Mouse (Mus musculus): ENCODE data around the gene Mb. TPM values are rescaled to one million over a fixed set of nuclear protein-coding genes. Genes with fewer than 3 reads are reported as not detected.

Mb gene
- total and polyA plus RNA-seq, 2 experiments, result 7.1 TPM; not detected in 1

DNA sequence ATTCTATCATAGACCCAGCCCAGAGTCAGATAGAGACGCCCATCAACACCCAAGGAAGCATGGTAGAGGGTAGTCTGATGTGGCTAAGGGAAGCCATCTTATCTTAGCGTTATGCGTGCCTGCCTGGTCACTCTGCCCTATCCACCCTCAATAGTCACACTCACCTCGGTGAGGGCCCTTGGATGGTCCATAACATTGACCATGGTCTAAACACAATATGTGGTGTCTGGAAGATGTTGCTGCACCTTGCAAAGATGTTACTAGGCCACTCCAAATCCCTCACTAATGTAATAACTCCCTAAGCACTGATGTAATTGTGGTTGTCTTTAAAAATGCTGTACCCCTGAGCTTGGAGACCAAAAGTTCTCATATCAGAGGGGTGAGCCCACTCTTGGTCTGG, 77.8 kb downstream of the Mb start:
- H3K79me2 ChIP-seq (ENCODE audit: control insufficient read depth, insufficient read depth, low read length), result no peaks in the 10 kb centered on the region
- H3K27me3 ChIP-seq (ENCODE audit: control insufficient read depth, insufficient read depth, low read length), result no peaks in the 10 kb centered on the region
- WGBS, result 94% methylated on average over 4 of the region's 4 CpGs
- H3K27ac ChIP-seq (replicated peaks; ENCODE audit: insufficient read depth, low read depth, low read length), result no peak overlapping the region
- H3K36me3 ChIP-seq (ENCODE audit: control insufficient read depth, insufficient read depth, low read length), result no peaks in the 10 kb centered on the region
- DNase-seq (ENCODE audit: extremely low read depth, low read depth, low spot score), result no peak
- H3K4me1 ChIP-seq (ENCODE audit: control insufficient read depth, insufficient read depth, low read length), result no peaks in the 10 kb centered on the region
- H3K4me3 ChIP-seq (ENCODE audit: insufficient read depth, low read depth, low read length), result no peak overlapping the region
- no peak for TF ChIP-seq POLR2A (IDR thresholded peaks at IDR 0.05; ENCODE audit: extremely low read depth, insufficient read depth, low read length)
- no peak for TF ChIP-seq CTCF (IDR thresholded peaks at IDR 0.05; ENCODE audit: low read depth, low read length)
- no peak overlapping the region for H3K9ac ChIP-seq (ENCODE audit: low read depth, low read length)

Other genes with a start within 250 kb of the Mb start
- gene Zfp251, start 179.2 kb downstream of the Mb start, total RNA-seq (2014; rRNA removed), result 2.0 and 2.4 TPM in 2 replicates
- gene Zfp251, start 179.2 kb downstream of the Mb start, polyA plus RNA-seq (2012; rRNA removed), result 1.8 and 2.0 TPM in 2 replicates
- 2.0 and 2.1 TPM in 2 replicates for gene Zfp7, start 171.4 kb downstream of the Mb start, total RNA-seq (2014; rRNA removed)
- 0.44 and 1.5 TPM in 2 replicates for gene Zfp7, start 171.4 kb downstream of the Mb start, polyA plus RNA-seq (2012; rRNA removed)
- 0.28 TPM in 1 of 2 replicates, not detected in the other for gene Gm49527, start 171.3 kb downstream of the Mb start, total RNA-seq (2014; rRNA removed)
- not detected in 2 replicates for gene Gm49527, start 171.3 kb downstream of the Mb start, polyA plus RNA-seq (2012; rRNA removed)
- gene Zfp647, start 125.2 kb downstream of the Mb start, total RNA-seq (2014; rRNA removed), result 0.81 and 0.83 TPM in 2 replicates
- gene Zfp647, start 125.2 kb downstream of the Mb start, polyA plus RNA-seq (2012; rRNA removed), result 0.76 and 0.83 TPM in 2 replicates
- gene 1110038F14Rik, start 102.2 kb downstream of the Mb start, total RNA-seq (2014; rRNA removed), result 5.2 and 5.5 TPM in 2 replicates
- 5.2 and 5.3 TPM in 2 replicates for gene 1110038F14Rik, start 102.2 kb downstream of the Mb start, polyA plus RNA-seq (2012; rRNA removed)
- 0.07 and 0.37 TPM in 2 replicates for gene Apol6, start 5.9 kb downstream of the Mb start, total RNA-seq (2014; rRNA removed)
- 0.04 TPM in 1 of 2 replicates, not detected in the other for gene Apol6, start 5.9 kb downstream of the Mb start, polyA plus RNA-seq (2012; rRNA removed)

Data from liver, adult 2 months (tissue).